Mouse (Mus musculus) layer of hippocampus, adult 9-11 months (tissue): ENCODE results near the gene Gbf1.
A peak's percentile ranks its signal among the peaks of the same experiment; 100 is the strongest.
"Not testable (repeated sequence)": the region's sequence is repeated elsewhere in the genome, so short reads cannot be mapped to it uniquely, and the experiment has no call there.

Experiments
- DNase-seq: peaks from one replicate; pipeline ENCODE4 v3.0.0; 2022

Gene Gbf1

GRCm38 (mm10) chr19:46147511-46148371 is 4.6 kb upstream of the Gbf1 start, which contains the start of gene Pitx3:
Gene Pitx3 (minus strand): TSS chr19:46148326.
- no peak for DNase-seq

GRCm38 (mm10) chr19:46148372-46148760 is 3.9 kb upstream of the Gbf1 start:
- DNase-seq = peak; percentile 52

- no peak for DNase-seq
Measured at GRCm38 (mm10) chr19:46149091-46149490, 3.2 kb upstream of the Gbf1 start.

GRCm38 (mm10) chr19:46165950-46166349 is 13.6 kb downstream of the Gbf1 start:
- DNase-seq = no peak

- not testable (repeated sequence) for DNase-seq
Measured at GRCm38 (mm10) chr19:46167169-46167568, 14.9 kb downstream of the Gbf1 start.

GRCm38 (mm10) chr19:46169396-46169795 is 17.1 kb downstream of the Gbf1 start:
- DNase-seq = no peak

GRCm38 (mm10) chr19:46169913-46170312 is 17.6 kb downstream of the Gbf1 start:
- no peak for DNase-seq

- DNase-seq = no peak
Measured at GRCm38 (mm10) chr19:46172541-46172940, 20.2 kb downstream of the Gbf1 start.

- no peak for DNase-seq
Measured at GRCm38 (mm10) chr19:46175173-46175572, 22.9 kb downstream of the Gbf1 start.

GRCm38 (mm10) chr19:46177046-46177445 is 24.7 kb downstream of the Gbf1 start:
- no peak for DNase-seq

GRCm38 (mm10) chr19:46180274-46180673 is 28.0 kb downstream of the Gbf1 start:
- no peak for DNase-seq

- no peak for DNase-seq
Measured at GRCm38 (mm10) chr19:46182241-46182640, 29.9 kb downstream of the Gbf1 start.

GRCm38 (mm10) chr19:46186611-46187010 is 34.3 kb downstream of the Gbf1 start:
- DNase-seq = peak; percentile 44

GRCm38 (mm10) chr19:46187203-46187602 is 34.9 kb downstream of the Gbf1 start:
- DNase-seq = no peak

- DNase-seq = no peak
Measured at GRCm38 (mm10) chr19:46198293-46198692, 46.0 kb downstream of the Gbf1 start.

- DNase-seq = no peak
Measured at GRCm38 (mm10) chr19:46198891-46199290, 46.6 kb downstream of the Gbf1 start.

- DNase-seq = no peak
Measured at GRCm38 (mm10) chr19:46204166-46204565, 51.9 kb downstream of the Gbf1 start.

GRCm38 (mm10) chr19:46205680-46206079 is 53.4 kb downstream of the Gbf1 start:
- no peak for DNase-seq

GRCm38 (mm10) chr19:46210951-46211350 is 58.6 kb downstream of the Gbf1 start:
- DNase-seq = no peak

- no peak for DNase-seq
Measured at GRCm38 (mm10) chr19:46214541-46214940, 62.2 kb downstream of the Gbf1 start.

- DNase-seq = no peak
Measured at GRCm38 (mm10) chr19:46215401-46215800, 63.1 kb downstream of the Gbf1 start.

- no peak for DNase-seq
Measured at GRCm38 (mm10) chr19:46216716-46217115, 64.4 kb downstream of the Gbf1 start.

- DNase-seq = not testable (repeated sequence)
Measured at GRCm38 (mm10) chr19:46217347-46217746, 65.0 kb downstream of the Gbf1 start.

GRCm38 (mm10) chr19:46220116-46220515 is 67.8 kb downstream of the Gbf1 start:
- DNase-seq = no peak

- DNase-seq = no peak
Measured at GRCm38 (mm10) chr19:46223118-46223517, 70.8 kb downstream of the Gbf1 start.
